Mouse (Mus musculus): ENCODE data around the gene Actl7b. TPM values are rescaled to one million over a fixed set of nuclear protein-coding genes. Genes with fewer than 3 reads are reported as not detected.

Actl7b gene
- not detected in 2 replicates for polyA plus RNA-seq (2014; fragmentation: Nextera tagmentation; extraction: Ambion mirVana)

DNA sequence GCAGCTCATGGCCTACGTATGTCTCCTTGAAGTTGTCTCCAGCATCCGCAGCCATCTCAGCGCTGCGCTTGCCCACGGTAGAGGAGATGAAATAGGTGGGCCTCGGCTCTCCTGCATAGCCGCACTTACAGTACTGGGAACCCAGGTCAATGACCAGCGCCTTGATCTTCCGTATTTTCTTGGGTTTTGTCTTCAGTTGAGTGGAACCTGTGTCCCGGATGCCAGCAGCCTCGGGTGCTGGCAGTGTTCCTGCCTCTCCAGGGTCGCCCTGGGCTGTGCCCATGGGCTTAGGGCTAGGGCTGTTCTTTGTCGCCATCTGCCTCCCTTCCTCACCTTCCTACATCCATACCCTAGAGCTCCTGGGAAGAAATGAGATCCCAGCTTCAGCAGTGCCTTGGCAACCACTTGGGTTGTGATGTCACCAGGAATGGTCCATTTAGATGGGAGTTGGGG lies at the start of gene Actl7b:
Gene Actl7b (minus strand): TSS at position 403 of the 453 bp plus-strand sequence.
- no peak for TF ChIP-seq CTCF (IDR thresholded peaks at IDR 0.05; ENCODE audit: low read depth)
- Histone ChIP-seq H3K36me3 (ENCODE audit: insufficient read depth) (peaks cover 9% of the 10 kb centered on the region; the same call in 1 of the 2 replicates), H3K4me2 (no peak within 1 kb of the TSS), H3K9me3 (ENCODE audit: low read depth, low read length) (no peaks in the 10 kb centered on the region), H3K4me3 (ENCODE audit: low read depth, low read length) (no peak within 1 kb of the TSS), H3K9ac (no peak within 1 kb of the TSS), H3K27me3 (ENCODE audit: insufficient read depth, low read length) (no peaks in the 10 kb centered on the region), H3K4me1 (ENCODE audit: insufficient read depth) (no peaks in the 10 kb centered on the region), H3K27ac (ENCODE audit: low read depth) (no peak within 1 kb of the TSS)
- no peak for ATAC-seq (ENCODE audit: insufficient read depth)
- 94% methylated on average over 13 of the region's 13 CpGs for WGBS
- no peak for DNase-seq

DNA sequence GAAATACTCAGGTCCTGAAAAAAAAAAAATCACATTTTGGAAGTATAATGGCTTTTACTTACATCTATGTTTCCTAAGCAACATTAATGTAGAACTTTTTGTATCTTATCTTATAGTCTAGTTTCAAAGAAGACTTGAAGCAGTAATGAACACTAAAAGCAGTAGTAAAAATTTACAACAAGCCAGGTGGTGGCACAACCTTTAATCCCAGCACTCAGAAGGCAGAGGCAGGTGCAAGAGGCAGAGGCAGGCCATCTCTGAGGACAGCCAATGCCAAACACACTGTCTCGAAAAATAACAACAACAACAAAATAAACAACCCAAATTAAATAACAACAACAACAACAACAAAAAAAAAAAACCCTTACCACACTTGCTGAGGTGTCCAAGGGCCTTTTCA lies 29.8 kb upstream of the Actl7b start:
- ATAC-seq (ENCODE audit: insufficient read depth): no peak
- no peak for DNase-seq
- H3K4me1 ChIP-seq (ENCODE audit: insufficient read depth): no peaks in the 10 kb centered on the region
- H3K9ac ChIP-seq: no peak overlapping the region
- no peak overlapping the region for H3K4me2 ChIP-seq
- H3K4me3 ChIP-seq (ENCODE audit: low read depth, low read length): no peak overlapping the region
- no peak for TF ChIP-seq CTCF (IDR thresholded peaks at IDR 0.05; ENCODE audit: low read depth)
- WGBS: 56% methylated on average over 1 of the region's 1 CpGs
- H3K27ac ChIP-seq (ENCODE audit: low read depth): no peak overlapping the region
- H3K9me3 ChIP-seq (ENCODE audit: low read depth, low read length): no peaks in the 10 kb centered on the region
- H3K36me3 ChIP-seq (ENCODE audit: insufficient read depth): peaks cover 91% of the 10 kb centered on the region
- H3K27me3 ChIP-seq (ENCODE audit: insufficient read depth, low read length): no peaks in the 10 kb centered on the region

DNA sequence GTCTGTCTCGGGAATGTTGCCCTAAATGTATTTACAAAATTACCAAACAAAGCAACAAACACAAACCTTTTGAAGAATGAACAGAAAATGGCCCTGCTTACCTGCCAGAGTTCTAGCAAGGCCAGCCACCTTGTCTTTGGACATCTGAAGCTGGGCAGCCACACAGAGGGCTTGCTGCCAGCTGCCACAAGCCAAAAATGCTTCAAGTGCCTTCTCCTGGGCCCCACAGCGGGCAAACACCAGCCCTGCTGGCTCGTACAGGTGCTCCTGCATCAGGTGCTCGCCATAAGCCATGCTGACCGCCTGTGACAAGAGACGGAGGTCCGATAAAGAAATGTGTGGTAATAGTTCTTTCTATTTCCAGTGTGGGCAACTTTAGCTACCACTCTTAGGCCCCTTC lies 27.7 kb upstream of the Actl7b start:
- H3K36me3 ChIP-seq (ENCODE audit: insufficient read depth): peaks cover 90% of the 10 kb centered on the region
- ATAC-seq (ENCODE audit: insufficient read depth) (no peak), DNase-seq (no peak)
- H3K4me1 ChIP-seq (ENCODE audit: insufficient read depth): no peaks in the 10 kb centered on the region
- no peak overlapping the region for H3K4me3 ChIP-seq (ENCODE audit: low read depth, low read length)
- TF ChIP-seq CTCF (IDR thresholded peaks at IDR 0.05; ENCODE audit: low read depth): no peak
- 92% methylated on average over 7 of the region's 7 CpGs for WGBS
- no peaks in the 10 kb centered on the region for H3K9me3 ChIP-seq (ENCODE audit: low read depth, low read length)
- H3K27me3 ChIP-seq (ENCODE audit: insufficient read depth, low read length): no peaks in the 10 kb centered on the region
- H3K9ac ChIP-seq: no peak overlapping the region
- H3K27ac ChIP-seq (ENCODE audit: low read depth): no peak overlapping the region
- no peak overlapping the region for H3K4me2 ChIP-seq

DNA sequence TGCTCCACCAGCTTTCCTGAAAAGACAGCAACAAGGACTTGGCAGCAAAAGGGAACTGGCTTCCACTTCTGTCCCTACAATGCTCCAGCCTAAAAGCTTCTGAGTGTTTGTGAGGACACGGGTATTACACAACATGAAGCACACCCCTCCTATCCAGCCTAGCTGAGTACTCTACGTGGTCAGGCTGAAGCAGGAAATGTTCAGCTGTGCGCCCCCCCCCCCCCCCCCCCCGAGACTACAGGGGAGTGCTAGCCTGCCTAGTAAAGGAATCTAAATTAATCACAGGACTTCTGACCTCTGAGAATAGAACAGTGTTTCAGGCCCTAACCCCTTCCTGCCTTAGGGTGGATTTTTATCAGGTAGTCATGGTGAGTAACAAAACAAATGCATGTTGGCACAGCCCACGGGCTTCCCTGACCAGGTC lies 26.6 kb upstream of the Actl7b start:
- no peak for DNase-seq
- ATAC-seq (ENCODE audit: insufficient read depth): no peak
- Histone ChIP-seq H3K27ac (ENCODE audit: low read depth) (no peak overlapping the region), H3K4me3 (ENCODE audit: low read depth, low read length) (no peak overlapping the region), H3K27me3 (ENCODE audit: insufficient read depth, low read length) (no peaks in the 10 kb centered on the region), H3K9ac (no peak overlapping the region), H3K9me3 (ENCODE audit: low read depth, low read length) (no peaks in the 10 kb centered on the region), H3K4me2 (no peak overlapping the region), H3K4me1 (ENCODE audit: insufficient read depth) (no peaks in the 10 kb centered on the region), H3K36me3 (ENCODE audit: insufficient read depth) (peaks cover 84% of the 10 kb centered on the region)
- TF ChIP-seq CTCF (IDR thresholded peaks at IDR 0.05; ENCODE audit: low read depth): no peak
- 60% methylated on average over 5 of the region's 5 CpGs for WGBS

DNA sequence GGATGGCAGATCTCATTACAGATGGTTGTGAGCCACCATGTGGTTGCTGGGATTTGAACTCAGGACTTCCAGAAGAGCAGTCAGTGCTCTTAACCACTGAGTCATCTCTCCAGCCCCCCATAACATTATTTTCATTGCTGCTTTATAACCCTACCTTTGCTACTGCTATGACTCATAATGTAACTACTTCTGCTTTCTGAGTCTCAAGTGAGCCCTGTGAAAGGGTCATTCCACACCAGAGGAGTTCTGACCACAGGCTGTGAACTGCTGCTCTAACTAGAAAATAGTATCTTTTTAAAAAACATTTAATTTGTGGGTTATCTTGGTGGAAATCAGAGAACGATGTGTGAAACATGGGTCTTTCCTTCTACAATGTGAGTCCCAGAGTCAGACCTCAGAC lies 16.4 kb upstream of the Actl7b start:
- no peak for ATAC-seq (ENCODE audit: insufficient read depth)
- no peak for TF ChIP-seq CTCF (IDR thresholded peaks at IDR 0.05; ENCODE audit: low read depth)
- peaks cover 93% of the 10 kb centered on the region for H3K36me3 ChIP-seq (ENCODE audit: insufficient read depth)

DNA sequence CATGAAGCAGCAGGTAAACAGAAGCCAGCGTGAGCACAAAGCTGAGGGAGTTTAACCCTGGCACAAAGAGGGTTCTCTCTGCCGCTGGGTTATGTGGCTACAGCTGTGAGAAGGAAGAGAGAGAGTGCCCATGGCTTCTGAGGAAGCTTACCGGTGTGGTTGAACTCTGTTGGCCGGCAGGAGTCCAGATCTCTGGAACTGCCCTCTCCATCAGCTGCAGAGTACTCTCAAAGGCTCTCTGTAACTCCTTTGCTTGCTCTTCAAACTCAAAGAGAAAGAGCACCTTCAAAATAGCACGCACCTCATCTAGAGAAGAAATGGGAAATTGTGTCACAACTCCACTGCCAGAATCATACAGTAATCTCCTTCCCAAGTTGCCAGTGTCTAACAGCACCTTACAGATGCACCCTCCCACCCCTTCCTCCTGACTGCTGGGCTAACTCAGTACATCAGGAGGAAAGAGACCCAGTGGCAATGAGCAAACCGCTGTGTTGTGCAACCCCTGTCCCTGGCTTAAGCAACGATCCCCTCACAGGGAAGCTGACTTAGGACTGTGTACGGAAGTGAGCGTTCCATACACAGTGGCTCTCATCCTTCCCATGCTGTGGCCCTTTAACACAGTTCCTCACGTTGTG lies 15.8 kb upstream of the Actl7b start:
- no peak overlapping the region for H3K4me3 ChIP-seq (ENCODE audit: low read depth, low read length)
- no peaks in the 10 kb centered on the region for H3K27me3 ChIP-seq (ENCODE audit: insufficient read depth, low read length)
- TF ChIP-seq CTCF (IDR thresholded peaks at IDR 0.05; ENCODE audit: low read depth): no peak
- WGBS: 90% methylated on average over 10 of the region's 10 CpGs
- no peak overlapping the region for H3K27ac ChIP-seq (ENCODE audit: low read depth)
- H3K9ac ChIP-seq: no peak overlapping the region
- peaks cover 89% of the 10 kb centered on the region for H3K36me3 ChIP-seq (ENCODE audit: insufficient read depth)
- no peak for ATAC-seq (ENCODE audit: insufficient read depth)
- H3K4me1 ChIP-seq (ENCODE audit: insufficient read depth): no peaks in the 10 kb centered on the region
- H3K9me3 ChIP-seq (ENCODE audit: low read depth, low read length): no peaks in the 10 kb centered on the region
- no peak for DNase-seq
- no peak overlapping the region for H3K4me2 ChIP-seq

More for the DNA sequence above, 16.4 kb upstream of the Actl7b start:
- Histone ChIP-seq H3K27ac (ENCODE audit: low read depth) (no peak overlapping the region), H3K9me3 (ENCODE audit: low read depth, low read length) (no peaks in the 10 kb centered on the region), H3K4me1 (ENCODE audit: insufficient read depth) (no peaks in the 10 kb centered on the region), H3K4me2 (no peak overlapping the region), H3K4me3 (ENCODE audit: low read depth, low read length) (no peak overlapping the region), H3K9ac (no peak overlapping the region), H3K27me3 (ENCODE audit: insufficient read depth, low read length) (no peaks in the 10 kb centered on the region)
- WGBS: 91% methylated on average over 1 of the region's 1 CpGs
- DNase-seq: no peak

DNA sequence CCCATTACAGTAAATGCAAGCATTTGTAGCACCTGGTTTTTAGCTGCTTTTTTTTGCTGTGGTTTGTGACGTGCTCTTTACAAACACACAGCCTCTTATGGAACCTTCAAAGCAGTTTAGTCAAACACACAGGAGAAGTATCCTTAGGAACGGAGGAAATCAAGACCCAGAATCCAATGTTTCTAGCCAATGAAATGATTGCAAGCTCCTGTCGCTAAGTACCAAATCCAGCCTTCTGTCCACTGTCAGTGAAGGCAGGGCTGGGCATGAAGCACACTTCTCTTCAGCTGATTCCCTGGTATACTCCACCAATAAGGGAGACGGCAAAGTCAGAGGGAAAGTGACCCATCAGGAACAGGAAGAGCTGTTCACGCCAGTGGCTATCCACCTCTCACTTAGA lies 14.8 kb upstream of the Actl7b start:
- H3K27ac ChIP-seq (ENCODE audit: low read depth): no peak overlapping the region
- no peaks in the 10 kb centered on the region for H3K9me3 ChIP-seq (ENCODE audit: low read depth, low read length)
- 88% methylated on average over 5 of the region's 5 CpGs for WGBS
- peaks cover 91% of the 10 kb centered on the region for H3K36me3 ChIP-seq (ENCODE audit: insufficient read depth)
- no peak for DNase-seq
- no peak overlapping the region for H3K4me2 ChIP-seq
- TF ChIP-seq CTCF (IDR thresholded peaks at IDR 0.05; ENCODE audit: low read depth): no peak
- no peak overlapping the region for H3K4me3 ChIP-seq (ENCODE audit: low read depth, low read length)
- no peak for ATAC-seq (ENCODE audit: insufficient read depth)
- no peaks in the 10 kb centered on the region for H3K27me3 ChIP-seq (ENCODE audit: insufficient read depth, low read length)
- H3K9ac ChIP-seq: no peak overlapping the region
- H3K4me1 ChIP-seq (ENCODE audit: insufficient read depth): no peaks in the 10 kb centered on the region
